ENCODE assay signal across 7 mouse cellular contexts in genomic region chr4:41502171-41502940, GRCm38 (mm10). TPM values are rescaled to one million over a fixed set of nuclear protein-coding genes. Genes with fewer than 3 reads are reported as not detected.
DNase-seq lines count a peak whose midpoint lies in the region; ATAC-seq lines count a peak whose summit lies in the region.

No protein-coding gene starts in this region.

- DNase-seq in urinary bladder, postnatal 14 days (ENCODE audit: low spot score) = peak; percentile 31
- no peak for DNase-seq in urinary bladder, postnatal 10 days (ENCODE audit: low spot score)
- no peak for DNase-seq in limb, embryonic 10.5 days (ENCODE audit: low spot score)
- DNase-seq in right cerebral cortex, postnatal 4 days = no peak
- DNase-seq in left cerebral cortex, adult 11 months (ENCODE audit: low spot score) = no peak

- peaks cover 44% of the 10 kb centered on the region for H3K4me1 ChIP-seq in forebrain, embryonic 13.5 days
- peaks cover 53% of the 10 kb centered on the region for H3K4me1 ChIP-seq in limb, embryonic 10.5 days
- peaks cover 46% of the 10 kb centered on the region for H3K4me1 ChIP-seq in midbrain, embryonic 12.5 days

- H3K9ac ChIP-seq in forebrain, embryonic 13.5 days = peak overlapping the region; percentile 35
- H3K9ac ChIP-seq in midbrain, embryonic 12.5 days (replicated peaks) = peak overlapping the region; percentile 59

- peak overlapping the region; percentile 64 for H3K4me2 ChIP-seq in forebrain, embryonic 13.5 days
- peak overlapping the region; percentile 63 for H3K4me2 ChIP-seq in midbrain, embryonic 12.5 days (replicated peaks)

- no peaks in the 10 kb centered on the region for H3K9me3 ChIP-seq in forebrain, embryonic 13.5 days (replicated peaks)
- no peaks in the 10 kb centered on the region for H3K9me3 ChIP-seq in limb, embryonic 10.5 days (replicated peaks)
- no peaks in the 10 kb centered on the region for H3K9me3 ChIP-seq in midbrain, embryonic 12.5 days

- 7% methylated on average over 20 of the region's 20 CpGs for WGBS in forebrain, embryonic 13.5 days
- 9% methylated on average over 20 of the region's 20 CpGs for WGBS in limb, embryonic 10.5 days
- 9% methylated on average over 20 of the region's 20 CpGs for WGBS in midbrain, embryonic 12.5 days

- no peaks in the 10 kb centered on the region for H3K36me3 ChIP-seq in forebrain, embryonic 13.5 days (ENCODE audit: poor library complexity, severe bottlenecking)
- H3K36me3 ChIP-seq in limb, embryonic 10.5 days = no peaks in the 10 kb centered on the region
- H3K36me3 ChIP-seq in midbrain, embryonic 12.5 days = no peaks in the 10 kb centered on the region

- H3K27me3 ChIP-seq in forebrain, embryonic 13.5 days = peaks cover 51% of the 10 kb centered on the region
- H3K27me3 ChIP-seq in limb, embryonic 10.5 days (ENCODE audit: low read depth, poor library complexity, severe bottlenecking) = peaks cover 71% of the 10 kb centered on the region
- peaks cover 55% of the 10 kb centered on the region for H3K27me3 ChIP-seq in midbrain, embryonic 12.5 days

- peak overlapping the region; percentile 39 for H3K4me3 ChIP-seq in forebrain, embryonic 13.5 days
- peak overlapping the region; percentile 52 for H3K4me3 ChIP-seq in limb, embryonic 10.5 days
- peak overlapping the region; percentile 43 for H3K4me3 ChIP-seq in midbrain, embryonic 12.5 days

- H3K27ac ChIP-seq in forebrain, embryonic 13.5 days = peak overlapping the region; percentile 7; the same call in 1 of the 2 replicates
- H3K27ac ChIP-seq in limb, embryonic 10.5 days = peak overlapping the region; percentile 76; the same call in 1 of the 2 replicates
- peak overlapping the region; percentile 50; the same call in 1 of the 2 replicates for H3K27ac ChIP-seq in midbrain, embryonic 12.5 days (replicated peaks)

- ATAC-seq in forebrain, embryonic 13.5 days = peak; percentile 12; the same call in 1 of the 2 replicates
- ATAC-seq in midbrain, embryonic 12.5 days (ENCODE audit: low FRiP score, low read depth) = peak; percentile 17

RNA-seq across cellular contexts. Expression of gene AI464131, which starts 0.5 kb away (rescaled TPM):
- 3.0 and 3.1 TPM in 2 replicates for polyA plus RNA-seq in forebrain, embryonic 13.5 days (2015; fragmentation: Nextera tagmentation; extraction: Ambion mirVana)
- polyA plus RNA-seq in limb, embryonic 10.5 days (2016; fragmentation: Nextera tagmentation; extraction: Ambion mirVana) = 3.4 and 5.2 TPM in 2 replicates
- 8.5 and 8.7 TPM in 2 replicates for polyA plus RNA-seq in midbrain, embryonic 12.5 days (2016; fragmentation: Nextera tagmentation; extraction: Ambion mirVana)

RNA-seq across cellular contexts. Expression of gene 1110017D15Rik, which starts 14.8 kb away (rescaled TPM):
- 9.1 and 14.3 TPM in 2 replicates for polyA plus RNA-seq in forebrain, embryonic 13.5 days (2015; fragmentation: Nextera tagmentation; extraction: Ambion mirVana)
- polyA plus RNA-seq in limb, embryonic 10.5 days (2016; fragmentation: Nextera tagmentation; extraction: Ambion mirVana) = 4.3 and 7.3 TPM in 2 replicates
- 5.0 and 5.5 TPM in 2 replicates for polyA plus RNA-seq in midbrain, embryonic 12.5 days (2016; fragmentation: Nextera tagmentation; extraction: Ambion mirVana)

RNA-seq across cellular contexts. Expression of gene Nudt2, which starts 37.4 kb away (rescaled TPM):
- polyA plus RNA-seq in forebrain, embryonic 13.5 days (2015; fragmentation: Nextera tagmentation; extraction: Ambion mirVana) = 62.2 and 72.8 TPM in 2 replicates
- polyA plus RNA-seq in limb, embryonic 10.5 days (2016; fragmentation: Nextera tagmentation; extraction: Ambion mirVana) = 54.3 and 56.9 TPM in 2 replicates
- polyA plus RNA-seq in midbrain, embryonic 12.5 days (2016; fragmentation: Nextera tagmentation; extraction: Ambion mirVana) = 56.9 and 63.5 TPM in 2 replicates

RNA-seq across cellular contexts. Expression of gene Kif24, which starts 37.7 kb away (rescaled TPM):
- polyA plus RNA-seq in forebrain, embryonic 13.5 days (2015; fragmentation: Nextera tagmentation; extraction: Ambion mirVana) = 8.9 and 9.7 TPM in 2 replicates
- polyA plus RNA-seq in limb, embryonic 10.5 days (2016; fragmentation: Nextera tagmentation; extraction: Ambion mirVana) = 14.1 and 14.5 TPM in 2 replicates
- 11.9 and 12.6 TPM in 2 replicates for polyA plus RNA-seq in midbrain, embryonic 12.5 days (2016; fragmentation: Nextera tagmentation; extraction: Ambion mirVana)

Comparison
In these comparisons a context has a peak if more than half of its experiments do, and no peak if none do; other contexts are left out.
1. H3K27ac ChIP-seq: peak in every context shown above with its lines; median percentile 76 in limb, embryonic 10.5 days; 50 in midbrain, embryonic 12.5 days; 7 in forebrain, embryonic 13.5 days.